Mouse (Mus musculus): ENCODE data around the gene Gm44502.

DNA sequence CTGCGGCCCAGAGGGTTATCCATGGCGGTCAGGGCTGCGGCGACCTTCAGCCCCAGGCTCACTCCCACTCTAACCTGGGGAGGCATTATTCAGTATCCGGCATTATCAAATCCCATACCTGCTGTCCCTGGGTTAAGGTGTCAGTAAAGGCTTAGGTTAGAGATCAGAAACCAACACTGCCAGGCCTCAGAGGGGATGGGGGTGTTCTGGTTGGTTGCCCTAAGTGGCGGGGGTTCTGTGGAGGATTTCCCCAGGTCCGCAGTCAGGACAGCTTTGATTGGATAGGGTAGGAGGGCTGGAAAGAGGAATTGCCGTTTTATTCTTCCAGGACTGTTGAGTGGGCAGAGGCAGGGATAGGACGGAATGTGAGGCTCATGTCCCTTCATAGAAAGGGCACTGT lies 55.2 kb downstream of the Gm44502 start:
- no peak for TF ChIP-seq CTCF (IDR thresholded peaks at IDR 0.05; ENCODE audit: control insufficient read depth, insufficient read depth, insufficient read length)
- TF ChIP-seq CEBPB (IDR thresholded peaks at IDR 0.05; ENCODE audit: low read depth): no peak
- no peak for TF ChIP-seq USF1 (IDR thresholded peaks at IDR 0.05; ENCODE audit: low read depth)
